Mouse (Mus musculus) brown adipose tissue, adult 24 weeks (tissue): ENCODE measurements around the gene Gfy. TPM values are rescaled to one million over a fixed set of nuclear protein-coding genes. Genes with fewer than 3 reads are reported as not detected.

Source experiments
- H3K27ac ChIP-seq: fragments of 200-500 bp; replicated peaks from 2 replicates; pipeline ENCODE4 v1.5.1; 2012; ENCODE audit warnings: low read depth, mild to moderate bottlenecking, low read length
- H3K4me1 ChIP-seq: fragments of 200-500 bp; 2 replicates; pipeline ENCODE4 v1.6.1; 2012; ENCODE audit warnings: low read length, mixed read lengths; ENCODE audit not compliant: control insufficient read depth, insufficient read depth, insufficient read length
- H3K4me3 ChIP-seq: fragments of 200-500 bp; 2 replicates; pipeline ENCODE4 v1.5.1; 2012; ENCODE audit warnings: low read depth, mild to moderate bottlenecking, low read length, moderate library complexity; ENCODE audit not compliant: insufficient read depth
- polyA plus RNA-seq: library from polyadenylated mRNA; stranded (reverse); fragments of >200 nt; gene quantifications from 2 replicates; pipeline ENCODE4 v1.2.4, GENCODE M21; 2012; ENCODE audit not compliant: missing spikeins, insufficient read depth, insufficient read length

Gfy gene
- not detected in 2 replicates for polyA plus RNA-seq

DNA sequence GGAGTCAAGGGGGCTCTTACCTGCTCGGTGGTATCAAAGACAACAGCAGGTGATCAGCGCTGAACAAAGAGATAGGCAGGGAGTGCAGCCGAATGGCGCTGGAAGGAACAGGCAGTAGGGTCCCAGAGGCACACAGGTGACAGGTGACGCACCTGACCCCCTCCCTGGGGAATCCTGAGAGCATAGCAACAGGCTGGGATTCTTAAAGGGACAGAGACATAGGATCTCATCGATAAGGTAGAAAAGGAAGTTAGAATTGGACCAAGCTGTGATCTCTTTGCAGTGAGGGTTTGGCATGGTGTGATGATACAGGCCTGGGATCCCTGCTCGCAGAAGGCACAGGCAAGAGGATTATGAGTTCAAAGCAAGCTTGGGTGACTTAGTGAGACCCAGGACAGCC lies at the start of gene Gfy:
Gene Gfy (minus strand): TSS at position 101 of the 400 bp plus-strand sequence.
- H3K4me3 ChIP-seq: no peak within 1 kb of the TSS
- H3K27ac ChIP-seq: no peak within 1 kb of the TSS
- peaks cover 4% of the 10 kb centered on the region; the same call in 1 of the 2 replicates for H3K4me1 ChIP-seq

DNA sequence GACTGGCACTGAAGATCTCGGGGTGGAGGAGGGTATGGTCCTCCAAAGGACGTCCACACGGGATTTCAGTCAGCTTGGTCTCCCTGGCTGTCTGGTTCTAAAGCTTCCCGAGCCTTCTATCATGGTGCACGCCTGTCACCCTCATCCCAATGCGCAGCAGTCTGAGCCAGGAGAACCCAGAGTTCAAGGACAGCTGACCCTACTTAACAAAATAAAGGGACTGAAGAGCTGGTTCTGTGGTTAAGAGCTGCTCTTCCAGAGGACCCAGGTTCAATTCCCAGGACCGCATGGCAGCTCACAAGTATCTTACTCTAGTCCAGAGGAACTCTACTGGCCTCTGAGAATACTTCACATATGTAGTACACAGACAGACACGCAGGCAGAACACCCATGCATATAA lies 49.7 kb upstream of the Gfy start:
- H3K27ac ChIP-seq: no peak overlapping the region
- H3K4me3 ChIP-seq: no peak overlapping the region
- H3K4me1 ChIP-seq: peaks cover 4% of the 10 kb centered on the region; the same call in 1 of the 2 replicates

DNA sequence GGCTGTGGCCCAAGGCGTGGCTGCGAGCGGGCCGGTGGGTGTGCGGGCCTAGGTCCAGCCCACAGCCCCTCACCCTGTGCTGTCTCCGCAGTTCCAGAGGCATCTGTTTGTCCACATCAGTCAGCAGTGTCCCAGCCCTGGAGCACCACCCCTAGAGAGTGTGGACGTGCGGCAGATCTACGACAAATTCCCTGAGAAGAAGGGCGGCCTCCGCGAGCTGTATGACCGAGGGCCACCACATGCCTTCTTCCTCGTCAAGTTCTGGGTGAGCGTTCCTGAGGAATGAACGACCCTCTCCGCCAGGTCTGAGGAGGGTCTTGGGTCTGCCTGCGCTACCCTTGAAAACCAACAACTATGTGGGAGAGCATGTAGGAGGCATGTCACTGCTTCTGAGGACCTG lies 49.2 kb upstream of the Gfy start:
- no peaks in the 10 kb centered on the region; the same call in 1 of the 2 replicates for H3K4me1 ChIP-seq
- H3K4me3 ChIP-seq: no peak overlapping the region
- no peak overlapping the region for H3K27ac ChIP-seq

DNA sequence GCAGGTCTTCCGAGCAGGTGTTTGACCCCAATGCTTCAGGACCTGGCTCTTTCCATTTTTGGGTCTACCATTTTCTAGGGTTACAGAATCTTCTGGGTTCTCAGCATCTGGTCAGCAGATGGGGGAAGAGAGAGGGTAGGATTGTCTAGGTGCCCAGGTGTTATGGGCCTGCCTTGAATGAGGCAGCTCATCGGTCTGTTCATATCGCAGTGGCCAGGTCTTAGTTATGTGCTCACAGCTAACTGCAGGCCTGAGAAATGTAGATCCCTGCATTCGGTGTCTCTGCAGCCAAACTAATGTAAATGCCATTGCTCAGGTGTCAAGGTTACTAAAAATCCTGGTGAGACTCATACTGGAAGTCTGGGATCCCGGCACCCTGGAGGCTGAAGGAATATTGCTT lies 47.1 kb upstream of the Gfy start:
- Histone ChIP-seq H3K27ac (no peak overlapping the region), H3K4me1 (no peaks in the 10 kb centered on the region), H3K4me3 (no peak overlapping the region)

DNA sequence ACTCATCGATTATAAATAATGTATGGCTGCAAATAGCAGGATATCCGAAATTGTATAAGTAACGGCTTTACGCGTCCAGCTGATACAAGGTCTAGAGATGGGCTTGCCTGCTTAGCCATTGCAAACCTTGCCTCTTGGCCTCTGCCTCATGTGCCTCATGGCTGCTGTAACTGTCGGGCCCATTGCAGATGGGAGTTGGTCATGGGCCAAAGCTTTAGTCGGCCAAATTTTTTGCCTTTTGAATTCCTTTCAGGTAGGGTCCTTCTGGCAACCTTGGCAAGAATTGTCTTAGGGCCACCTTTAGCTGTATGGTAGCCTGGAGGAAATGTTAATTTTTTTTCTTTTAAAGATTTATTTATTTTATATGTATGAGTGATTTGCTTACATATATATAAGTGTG lies 45.5 kb upstream of the Gfy start:
- H3K4me3 ChIP-seq: no peak overlapping the region
- H3K4me1 ChIP-seq: no peaks in the 10 kb centered on the region
- H3K27ac ChIP-seq: no peak overlapping the region

DNA sequence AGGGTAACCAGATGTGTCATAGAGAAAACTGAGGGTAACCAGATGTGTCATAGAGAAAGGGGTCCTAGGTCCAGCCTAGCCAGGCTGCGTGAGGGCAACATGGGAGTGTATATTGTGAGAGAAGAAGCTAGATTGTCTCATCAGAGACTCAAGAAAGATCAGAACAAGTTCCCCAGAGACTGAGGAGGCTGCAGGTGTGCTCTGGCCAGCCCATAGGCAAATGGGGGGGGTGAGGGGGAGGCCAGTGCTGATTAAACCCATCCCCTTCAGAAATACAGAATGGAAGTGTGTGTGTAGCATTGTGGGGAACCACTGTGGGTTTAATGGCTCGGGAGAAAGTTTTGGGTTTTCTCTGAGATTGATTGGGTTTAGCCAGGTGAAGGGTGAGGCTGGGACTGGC lies 42.3 kb upstream of the Gfy start:
- Histone ChIP-seq H3K4me3 (no peak overlapping the region), H3K27ac (no peak overlapping the region)

DNA sequence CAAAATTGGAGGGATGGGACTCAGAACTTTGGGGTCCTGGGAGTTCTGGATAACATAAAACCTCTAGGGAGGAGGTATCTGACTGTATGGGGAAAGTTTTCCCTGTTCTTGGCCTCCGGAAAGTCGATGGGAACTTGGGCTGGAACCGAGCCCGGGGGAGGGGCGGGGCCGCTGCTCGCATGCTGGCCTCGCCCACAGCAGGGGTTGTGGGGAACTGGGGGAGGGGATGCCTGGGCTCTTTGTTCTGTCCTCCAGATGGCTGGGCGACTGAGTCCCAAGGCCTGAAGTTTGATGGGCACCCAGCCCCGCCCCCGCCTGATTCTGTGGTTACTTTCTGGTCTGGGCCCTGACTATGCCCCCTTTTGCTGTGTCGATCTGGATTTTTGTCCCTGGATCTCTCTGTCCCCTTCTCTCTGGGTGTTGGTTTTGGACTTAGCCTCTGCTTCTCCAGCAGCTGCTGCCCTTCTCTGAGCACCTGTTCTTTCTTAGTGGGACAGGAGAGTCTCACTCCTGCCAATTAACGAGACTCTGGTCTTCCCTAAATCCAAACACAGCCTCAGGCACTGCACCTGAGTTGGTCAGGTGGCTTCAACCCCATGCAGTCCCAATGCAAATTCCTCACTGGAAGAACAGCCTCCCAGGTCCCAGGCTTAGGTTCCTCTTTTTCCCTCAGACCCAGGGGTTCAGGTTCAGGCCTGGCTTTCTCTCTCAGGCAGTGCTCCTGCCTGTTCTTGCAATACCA lies 37.2 kb upstream of the Gfy start:
- Histone ChIP-seq H3K4me1 (peaks cover 2% of the 10 kb centered on the region), H3K4me3 (peak overlapping the region; percentile 83), H3K27ac (no peak overlapping the region)

More for the DNA sequence above, 42.3 kb upstream of the Gfy start:
- H3K4me1 ChIP-seq: no peaks in the 10 kb centered on the region; the same call in 1 of the 2 replicates

DNA sequence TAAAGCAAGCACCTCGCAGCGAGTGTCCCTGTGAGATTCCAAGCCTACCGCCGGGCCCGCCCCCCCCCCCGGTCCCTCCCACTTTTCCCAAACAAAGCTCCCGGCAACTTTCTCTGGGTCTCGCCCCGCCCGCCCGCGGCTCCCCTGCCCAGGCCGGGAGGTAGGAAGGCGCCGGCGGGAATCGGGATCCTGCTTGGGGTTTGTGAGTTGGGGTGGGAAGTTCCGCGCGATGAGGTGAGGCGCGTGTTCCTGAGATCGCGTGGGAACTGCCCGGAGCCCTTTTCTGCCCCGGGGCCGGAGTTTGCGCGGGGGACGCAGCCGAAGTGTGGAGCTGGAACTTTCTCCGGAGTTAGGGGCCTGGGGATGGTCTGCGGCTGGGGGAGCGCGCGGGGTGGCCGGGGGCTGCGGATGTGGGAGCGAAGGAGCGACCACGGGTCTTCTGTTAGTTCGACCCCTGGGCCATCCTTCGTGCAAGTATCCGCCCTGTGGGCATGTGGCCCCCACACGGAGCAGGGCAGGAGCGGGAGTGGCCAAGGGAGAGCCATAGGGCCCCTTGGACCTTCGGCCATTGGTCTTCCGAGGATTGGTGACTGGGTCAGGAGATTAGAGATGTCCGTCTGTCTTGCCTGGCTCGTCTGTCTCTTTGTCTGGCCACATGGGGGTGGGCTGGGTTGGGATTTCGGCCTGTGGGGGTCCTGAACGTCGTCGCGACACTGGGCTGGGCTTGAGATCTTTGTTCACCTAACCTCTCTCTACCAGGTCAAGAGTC lies 36.5 kb upstream of the Gfy start, which contains the start of gene Tead2:
Gene Tead2 (plus strand): TSS at position 81 of the 769 bp plus-strand sequence.
- Histone ChIP-seq H3K4me3 (peak within 1 kb of the TSS; percentile 83), H3K4me1 (peaks cover 2% of the 10 kb centered on the region), H3K27ac (no peak within 1 kb of the TSS)

DNA sequence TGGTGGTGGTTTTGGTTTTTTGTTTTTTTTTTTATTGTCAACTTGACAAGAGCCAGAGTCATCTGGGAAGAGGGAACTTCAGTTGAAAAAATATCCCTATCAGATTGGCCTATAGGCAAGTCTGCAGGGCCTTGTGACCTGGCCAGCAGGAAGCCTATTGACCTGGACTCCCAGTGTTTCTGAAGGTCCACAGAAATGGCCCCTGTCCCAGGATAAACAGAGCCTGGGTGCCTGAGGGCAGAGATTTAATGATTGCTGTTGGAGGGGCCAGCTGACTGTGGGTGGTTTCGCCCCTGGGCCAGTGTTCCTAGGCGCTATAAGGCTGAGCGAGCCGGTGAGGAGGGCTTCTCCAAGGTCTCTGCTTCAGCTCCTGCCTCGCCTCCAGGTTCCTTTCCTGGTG lies 34.3 kb upstream of the Gfy start:
- Histone ChIP-seq H3K4me3 (no peak overlapping the region), H3K4me1 (peaks cover 2% of the 10 kb centered on the region), H3K27ac (no peak overlapping the region)

DNA sequence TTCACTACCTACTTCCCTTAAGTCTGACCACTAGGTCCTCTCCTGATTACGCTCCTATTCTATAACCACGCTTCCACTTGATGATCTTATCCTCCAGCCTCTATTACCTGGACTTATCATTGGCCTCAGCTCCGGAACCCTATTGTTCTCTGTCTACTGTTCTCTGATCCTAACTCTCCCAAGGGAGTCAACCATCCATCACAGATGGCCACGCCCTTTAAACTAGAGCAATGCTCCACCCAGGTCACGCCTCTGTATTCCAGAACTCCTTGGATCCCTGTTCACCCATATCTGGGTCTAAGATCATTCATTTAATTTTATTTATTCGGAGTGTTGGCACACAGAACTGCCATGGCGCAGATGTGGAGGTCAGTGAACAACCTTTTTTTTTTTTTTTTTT lies 33.0 kb upstream of the Gfy start:
- Histone ChIP-seq H3K4me1 (peaks cover 2% of the 10 kb centered on the region), H3K27ac (no peak overlapping the region)

DNA sequence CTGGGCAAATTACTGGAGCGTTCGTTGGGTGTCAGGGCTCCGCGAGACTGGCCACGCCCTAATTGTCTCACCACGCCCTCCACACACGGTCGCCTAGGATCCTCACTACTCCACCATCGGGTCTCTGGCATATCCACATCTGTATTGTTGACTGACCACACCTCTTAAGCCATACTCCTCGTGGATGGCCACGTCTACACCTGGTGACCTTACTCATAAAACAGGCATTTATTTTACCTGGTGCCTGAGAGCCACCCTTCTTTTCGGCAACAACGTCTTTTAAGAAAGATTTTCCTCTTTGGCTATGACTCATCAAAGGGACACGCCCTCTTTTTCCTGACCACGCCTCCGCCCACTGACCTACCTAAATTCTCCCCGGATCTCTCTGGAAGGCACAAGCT lies 32.5 kb upstream of the Gfy start, which contains the start of gene Dkkl1:
Gene Dkkl1 (minus strand): TSS at position 297 of the 401 bp plus-strand sequence.
- no peak within 1 kb of the TSS for H3K27ac ChIP-seq
- H3K4me3 ChIP-seq: no peak within 1 kb of the TSS

More for the DNA sequence above, 33.0 kb upstream of the Gfy start:
- no peak overlapping the region for H3K4me3 ChIP-seq

DNA sequence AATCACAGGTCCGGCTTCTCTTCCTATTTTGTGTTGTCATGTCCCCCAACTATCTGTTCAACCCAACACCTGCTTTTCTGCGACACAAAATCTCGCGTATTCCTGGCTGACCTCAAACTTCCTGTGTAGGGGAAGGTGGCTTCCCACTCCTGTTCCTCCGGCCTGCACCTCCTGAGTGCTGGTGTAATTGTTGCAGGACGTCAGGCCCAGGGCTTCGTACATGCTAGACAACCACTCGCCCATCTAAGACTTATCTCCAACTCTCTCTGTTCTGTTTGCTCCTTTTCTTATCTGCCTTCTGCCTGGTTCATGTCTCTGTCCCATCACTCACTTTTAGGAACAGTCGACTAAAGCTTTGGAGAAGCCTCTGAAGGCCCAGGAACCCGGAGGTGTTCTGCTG lies 31.7 kb upstream of the Gfy start:
- Histone ChIP-seq H3K4me3 (no peak overlapping the region), H3K27ac (no peak overlapping the region), H3K4me1 (peaks cover 2% of the 10 kb centered on the region; the same call in 1 of the 2 replicates)

More for the DNA sequence above, 32.5 kb upstream of the Gfy start, which contains the start of gene Dkkl1:
- peaks cover 2% of the 10 kb centered on the region for H3K4me1 ChIP-seq

DNA sequence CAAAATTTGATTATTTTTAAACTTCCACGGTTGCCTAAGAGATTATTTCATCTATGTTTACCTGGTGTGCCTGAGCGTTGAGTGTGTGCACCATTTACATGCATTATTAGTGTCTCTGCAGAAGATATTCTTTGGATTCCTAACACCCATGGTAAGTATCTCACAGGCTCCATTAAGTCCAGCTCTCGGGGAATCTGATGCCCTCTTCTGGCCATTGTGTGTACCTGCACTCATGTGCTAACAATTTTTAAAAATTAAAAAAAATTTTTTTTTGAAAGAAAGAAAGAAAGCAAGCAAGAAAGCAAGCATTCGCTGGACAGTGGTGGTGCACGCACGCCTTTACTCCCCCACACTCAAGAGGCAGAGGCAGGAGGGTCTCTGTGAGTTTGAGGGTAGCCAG lies 28.9 kb upstream of the Gfy start:
- no peak overlapping the region for H3K27ac ChIP-seq
- no peak overlapping the region for H3K4me3 ChIP-seq
- no peaks in the 10 kb centered on the region for H3K4me1 ChIP-seq

DNA sequence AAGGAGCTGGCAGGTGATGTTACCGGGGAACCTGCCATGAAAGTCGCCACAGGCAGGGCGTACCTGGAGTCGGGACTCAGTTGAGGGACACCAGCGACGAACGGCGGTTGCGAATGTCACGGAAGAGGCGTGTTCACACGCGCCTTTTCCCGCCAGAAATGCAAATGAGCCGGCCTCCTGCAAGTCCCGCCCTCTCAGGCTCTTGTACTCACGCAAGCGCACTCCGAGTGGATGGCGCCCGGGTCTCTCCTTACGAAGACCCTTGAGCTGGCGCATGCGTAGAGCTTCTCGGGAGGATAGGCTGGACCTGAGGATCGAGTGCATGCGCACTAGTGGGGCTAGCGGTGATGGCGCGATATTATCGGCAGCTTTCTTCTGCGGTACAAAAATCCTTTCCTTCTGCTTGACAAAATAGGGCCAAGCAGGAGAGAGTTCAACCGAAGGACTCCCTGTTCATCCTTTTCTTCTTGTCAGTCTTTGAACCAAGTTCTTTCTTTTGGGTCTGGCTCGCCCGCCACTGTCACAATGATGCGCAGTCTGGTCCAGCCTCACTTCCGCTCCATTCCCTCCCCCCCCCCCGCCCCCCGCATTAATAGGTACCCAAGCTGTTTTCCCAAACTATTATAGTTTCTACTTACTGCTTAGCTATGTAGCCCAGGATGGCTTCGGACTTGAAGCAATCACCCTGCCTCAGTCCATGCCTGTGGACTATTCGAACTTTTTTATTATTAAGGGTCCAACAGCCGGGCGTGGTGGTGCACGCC lies 25.2 kb upstream of the Gfy start, which contains the start of gene Ccdc155:
Gene Ccdc155 (minus strand): TSS at position 513 of the 764 bp plus-strand sequence.
- H3K27ac ChIP-seq: no peak within 1 kb of the TSS
- H3K4me3 ChIP-seq: peak within 1 kb of the TSS; percentile 50
- H3K4me1 ChIP-seq: no peaks in the 10 kb centered on the region

DNA sequence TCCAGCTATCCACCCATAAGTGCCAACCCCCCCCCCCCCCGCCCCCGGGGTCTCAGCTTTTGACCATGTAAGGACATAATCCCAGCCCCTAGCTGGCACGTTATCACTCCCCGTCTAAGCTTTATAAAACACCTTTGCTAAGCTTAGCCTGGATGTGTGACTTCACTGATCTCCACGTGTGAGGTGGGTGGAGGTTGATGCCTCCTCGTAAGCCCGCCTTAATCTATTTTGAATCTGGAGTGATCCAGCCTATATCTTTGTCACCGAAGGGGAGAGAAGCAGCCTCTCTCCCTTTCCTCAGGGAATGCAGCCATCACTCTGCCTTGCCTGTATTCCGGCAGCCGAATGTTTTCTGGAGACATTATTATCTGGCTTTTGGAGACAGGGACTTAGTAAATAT lies 23.3 kb upstream of the Gfy start:
- no peaks in the 10 kb centered on the region for H3K4me1 ChIP-seq
- H3K4me3 ChIP-seq: no peak overlapping the region
- H3K27ac ChIP-seq: no peak overlapping the region
